Mouse (Mus musculus): Measurements from ENCODE around the gene Gm20388. TPM values are rescaled to one million over a fixed set of nuclear protein-coding genes. Genes with fewer than 3 reads are reported as not detected.
"Not testable (repeated sequence)": the region's sequence is repeated elsewhere in the genome, so short reads cannot be mapped to it uniquely, and the experiment has no call there.

Gene Gm20388
- polyA plus RNA-seq, 1 experiment from 2014 or later = 4.4 TPM

GRCm38 (mm10) chr8:121132961-121133513 lies 1222.4 kb downstream of the Gm20388 start:
- peaks cover 5% of the 10 kb centered on the region; the same call in 1 of the 2 replicates for H3K9me3 ChIP-seq
- H3K4me3 ChIP-seq (replicated peaks) = no peak overlapping the region
- H3K36me3 ChIP-seq = no peaks in the 10 kb centered on the region
- no peak overlapping the region for H3K4me2 ChIP-seq (replicated peaks)
- no peak overlapping the region for H3K27ac ChIP-seq
- no peak for ATAC-seq
- peaks cover 62% of the 10 kb centered on the region for H3K27me3 ChIP-seq
- peaks cover 12% of the 10 kb centered on the region for H3K4me1 ChIP-seq (replicated peaks)
- WGBS = 61% methylated on average over 5 of the region's 5 CpGs
- no peak overlapping the region for H3K9ac ChIP-seq (replicated peaks)

GRCm38 (mm10) chr8:121134102-121134501 lies 1223.5 kb downstream of the Gm20388 start:
- no peak overlapping the region for H3K4me3 ChIP-seq (replicated peaks)
- peaks cover 2% of the 10 kb centered on the region; the same call in 1 of the 2 replicates for H3K4me1 ChIP-seq (replicated peaks)
- 90% methylated on average over 10 of the region's 10 CpGs for WGBS
- no peak overlapping the region for H3K27ac ChIP-seq
- no peak overlapping the region for H3K4me2 ChIP-seq (replicated peaks)
- peaks cover 51% of the 10 kb centered on the region for H3K27me3 ChIP-seq
- peaks cover 9% of the 10 kb centered on the region for H3K9me3 ChIP-seq
- ATAC-seq = no peak
- H3K36me3 ChIP-seq = no peaks in the 10 kb centered on the region
- no peak overlapping the region for H3K9ac ChIP-seq (replicated peaks)

- no peak for ATAC-seq
- Histone ChIP-seq H3K4me1 (replicated peaks) (no peaks in the 10 kb centered on the region), H3K4me3 (replicated peaks) (no peak overlapping the region), H3K27ac (no peak overlapping the region), H3K9ac (replicated peaks) (no peak overlapping the region), H3K27me3 (peaks cover 47% of the 10 kb centered on the region), H3K4me2 (replicated peaks) (no peak overlapping the region), H3K9me3 (peaks cover 9% of the 10 kb centered on the region), H3K36me3 (no peaks in the 10 kb centered on the region)
- WGBS = 86% methylated on average over 11 of the region's 11 CpGs
These were observed 1223.9 kb downstream of the Gm20388 start for GRCm38 (mm10) chr8:121134512-121134911.

GRCm38 (mm10) chr8:121136856-121137255 lies 1226.2 kb downstream of the Gm20388 start:
- no peak for ATAC-seq
- peaks cover 25% of the 10 kb centered on the region for H3K27me3 ChIP-seq
- whole genome bisulfite sequencing = 92% methylated on average over 6 of the region's 6 CpGs
- H3K36me3 ChIP-seq = no peaks in the 10 kb centered on the region
- H3K9me3 ChIP-seq = peaks cover 9% of the 10 kb centered on the region
- H3K27ac ChIP-seq = no peak overlapping the region
- H3K4me3 ChIP-seq (replicated peaks) = no peak overlapping the region
- no peak overlapping the region for H3K9ac ChIP-seq (replicated peaks)
- no peak overlapping the region for H3K4me2 ChIP-seq (replicated peaks)
- H3K4me1 ChIP-seq (replicated peaks) = no peaks in the 10 kb centered on the region

- ATAC-seq; H3K27ac ChIP-seq; H3K4me3 ChIP-seq (replicated peaks); H3K4me1 ChIP-seq (replicated peaks); H3K27me3 ChIP-seq; H3K9me3 ChIP-seq; H3K36me3 ChIP-seq; H3K9ac ChIP-seq (replicated peaks); H3K4me2 ChIP-seq (replicated peaks): not testable (repeated sequence)
- WGBS = 79% methylated on average over 4 of the region's 6 CpGs
These were observed 1235.0 kb downstream of the Gm20388 start for GRCm38 (mm10) chr8:121145457-121146134.

GRCm38 (mm10) chr8:121148573-121149083 lies 1238.0 kb downstream of the Gm20388 start:
- H3K9ac ChIP-seq (replicated peaks) = no peak overlapping the region
- H3K4me3 ChIP-seq (replicated peaks) = no peak overlapping the region
- no peak for ATAC-seq
- H3K36me3 ChIP-seq = no peaks in the 10 kb centered on the region
- no peaks in the 10 kb centered on the region for H3K4me1 ChIP-seq (replicated peaks)
- 50% methylated on average over 8 of the region's 8 CpGs for WGBS
- no peak overlapping the region for H3K27ac ChIP-seq
- H3K9me3 ChIP-seq = no peaks in the 10 kb centered on the region
- H3K27me3 ChIP-seq = no peaks in the 10 kb centered on the region
- no peak overlapping the region for H3K4me2 ChIP-seq (replicated peaks)

GRCm38 (mm10) chr8:121152394-121152793 lies 1241.8 kb downstream of the Gm20388 start:
- Histone ChIP-seq H3K9ac (replicated peaks) (no peak overlapping the region), H3K4me2 (replicated peaks) (no peak overlapping the region), H3K9me3 (no peaks in the 10 kb centered on the region), H3K27ac (no peak overlapping the region), H3K27me3 (no peaks in the 10 kb centered on the region), H3K4me3 (replicated peaks) (no peak overlapping the region), H3K36me3 (no peaks in the 10 kb centered on the region), H3K4me1 (replicated peaks) (no peaks in the 10 kb centered on the region)
- WGBS = 75% methylated on average over 12 of the region's 12 CpGs
- ATAC-seq = no peak

- ATAC-seq = no peak
- no peak overlapping the region for H3K9ac ChIP-seq (replicated peaks)
- H3K4me1 ChIP-seq (replicated peaks) = no peaks in the 10 kb centered on the region
- 87% methylated on average over 7 of the region's 7 CpGs for WGBS
- no peak overlapping the region for H3K4me2 ChIP-seq (replicated peaks)
- H3K27ac ChIP-seq = no peak overlapping the region
- no peaks in the 10 kb centered on the region for H3K27me3 ChIP-seq
- H3K36me3 ChIP-seq = no peaks in the 10 kb centered on the region
- no peaks in the 10 kb centered on the region for H3K9me3 ChIP-seq
- H3K4me3 ChIP-seq (replicated peaks) = no peak overlapping the region
These were observed 1246.4 kb downstream of the Gm20388 start for GRCm38 (mm10) chr8:121156990-121157491.

GRCm38 (mm10) chr8:121158812-121159211 lies 1248.2 kb downstream of the Gm20388 start:
- Histone ChIP-seq H3K4me2 (replicated peaks) (no peak overlapping the region), H3K27me3 (no peaks in the 10 kb centered on the region), H3K27ac (no peak overlapping the region), H3K4me1 (replicated peaks) (no peaks in the 10 kb centered on the region), H3K9ac (replicated peaks) (no peak overlapping the region), H3K36me3 (no peaks in the 10 kb centered on the region), H3K9me3 (no peaks in the 10 kb centered on the region), H3K4me3 (replicated peaks) (no peak overlapping the region)
- no peak for ATAC-seq
- 77% methylated on average over 13 of the region's 13 CpGs for WGBS

GRCm38 (mm10) chr8:121161437-121161836 lies 1250.8 kb downstream of the Gm20388 start:
- H3K27me3 ChIP-seq = no peaks in the 10 kb centered on the region
- H3K4me1 ChIP-seq (replicated peaks) = no peaks in the 10 kb centered on the region
- H3K9me3 ChIP-seq = no peaks in the 10 kb centered on the region
- ATAC-seq = no peak
- H3K27ac ChIP-seq = no peak overlapping the region
- H3K9ac ChIP-seq (replicated peaks) = no peak overlapping the region
- H3K4me3 ChIP-seq (replicated peaks) = no peak overlapping the region
- H3K4me2 ChIP-seq (replicated peaks) = no peak overlapping the region
- 94% methylated on average over 5 of the region's 5 CpGs for WGBS
- H3K36me3 ChIP-seq = no peaks in the 10 kb centered on the region

GRCm38 (mm10) chr8:121162413-121162812 lies 1251.8 kb downstream of the Gm20388 start:
- H3K9me3 ChIP-seq = no peaks in the 10 kb centered on the region
- H3K36me3 ChIP-seq = no peaks in the 10 kb centered on the region
- ATAC-seq = no peak
- H3K9ac ChIP-seq (replicated peaks) = no peak overlapping the region
- H3K4me3 ChIP-seq (replicated peaks) = no peak overlapping the region
- no peaks in the 10 kb centered on the region for H3K4me1 ChIP-seq (replicated peaks)
- no peaks in the 10 kb centered on the region for H3K27me3 ChIP-seq
- no peak overlapping the region for H3K27ac ChIP-seq
- H3K4me2 ChIP-seq (replicated peaks) = no peak overlapping the region
- 81% methylated on average over 4 of the region's 4 CpGs for WGBS

GRCm38 (mm10) chr8:121162906-121163695 lies 1252.5 kb downstream of the Gm20388 start:
- Histone ChIP-seq H3K27ac (no peak overlapping the region), H3K36me3 (no peaks in the 10 kb centered on the region), H3K4me3 (replicated peaks) (no peak overlapping the region), H3K9me3 (no peaks in the 10 kb centered on the region), H3K4me1 (replicated peaks) (no peaks in the 10 kb centered on the region), H3K9ac (replicated peaks) (no peak overlapping the region), H3K4me2 (replicated peaks) (no peak overlapping the region), H3K27me3 (no peaks in the 10 kb centered on the region)
- 76% methylated on average over 11 of the region's 11 CpGs for WGBS
- no peak for ATAC-seq

Data from midbrain, embryonic 13.5 days (tissue).